Mouse (Mus musculus) regulatory T cell (primary cell): Measurements from ENCODE around the gene Gm33543.

ENCODE experiments used
- in situ Hi-C: fragments of 300-600 bp; cut with MboI, MseI; formaldehyde crosslinking; loops from one replicate; pipeline ENCODE4 v1.15.1; 2025; ENCODE audit warnings: high pct_unique_total_duplicates

Gene Gm33543

DNA sequence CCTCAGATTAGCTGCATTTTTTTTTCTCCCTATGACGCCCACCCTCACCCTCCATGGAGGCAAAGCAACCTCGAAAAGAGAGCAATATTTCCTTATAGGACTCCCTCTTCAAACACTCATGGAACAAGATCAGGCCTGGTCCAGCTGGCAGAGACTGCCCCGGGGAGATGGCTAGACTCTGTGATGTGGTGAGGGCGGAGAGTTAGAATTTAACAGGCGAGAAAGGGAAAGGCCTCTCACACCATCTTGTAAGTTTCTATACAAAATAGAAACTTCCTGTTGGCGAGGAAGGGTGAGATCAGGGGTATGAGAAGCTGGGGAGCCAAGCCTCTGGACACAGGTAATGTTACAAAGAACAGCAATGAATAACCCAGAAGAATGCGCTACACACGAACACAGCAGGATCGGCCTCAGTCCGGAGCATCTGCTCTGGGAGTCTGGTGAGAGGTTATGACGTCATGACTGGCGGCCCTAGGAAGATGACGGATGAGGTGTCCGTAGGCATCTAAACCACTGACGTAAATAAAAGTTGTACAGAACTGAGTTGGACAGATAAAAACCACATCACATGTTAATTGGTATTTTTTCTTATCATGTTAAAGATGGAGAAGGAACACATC lies 64.9 kb downstream of the Gm33543 start:
- in situ Hi-C loops = no loop called here

- in situ Hi-C loops = no loop called here
Measured at GRCm38 (mm10) chr10:95777071-95777470, 65.7 kb downstream of the Gm33543 start.

- in situ Hi-C loops = no loop called here
Measured at GRCm38 (mm10) chr10:95774856-95775255, 67.9 kb downstream of the Gm33543 start.

- in situ Hi-C loops = no loop called here
Measured at GRCm38 (mm10) chr10:95774001-95774628, 68.6 kb downstream of the Gm33543 start.
